Mouse (Mus musculus): ENCODE measurements at regions not wholly inside any gene's neighbourhood (a gene's known extent, or its start where the extent isn't known, plus 50 kb on each side); places are given as distances from the start of the nearest gene placed in this dataset.
A peak's percentile ranks its signal among the peaks of the same experiment; 100 is the strongest.
"Not testable (repeated sequence)": the region's sequence is repeated elsewhere in the genome, so short reads cannot be mapped to it uniquely, and the experiment has no call there.

- no peaks in the 10 kb centered on the region for H3K4me1 ChIP-seq (ENCODE audit: control insufficient read depth, insufficient read depth, low read length)
- 90% methylated on average over 3 of the region's 3 CpGs for WGBS
- H3K27me3 ChIP-seq (ENCODE audit: control insufficient read depth, insufficient read depth, low read length) = no peaks in the 10 kb centered on the region
- no peak overlapping the region for H3K4me2 ChIP-seq (ENCODE audit: low read depth, low read length)
- no peak overlapping the region for H3K9ac ChIP-seq (ENCODE audit: low read length)
- no peaks in the 10 kb centered on the region for H3K36me3 ChIP-seq (ENCODE audit: control insufficient read depth, insufficient read depth, low read length)
- H3K4me3 ChIP-seq (replicated peaks; ENCODE audit: low read length) = no peak overlapping the region
- H3K27ac ChIP-seq (ENCODE audit: low read length) = no peak overlapping the region
- no peaks in the 10 kb centered on the region for H3K9me3 ChIP-seq (replicated peaks; ENCODE audit: control insufficient read depth, low read length)
- no peak for ATAC-seq (ENCODE audit: insufficient read depth, low FRiP score)
These were observed 211.0 kb upstream of the Pfkp start for GRCm38 (mm10) chr13:6859551-6859950.

GRCm38 (mm10) chr13:6855199-6856148 lies 206.9 kb upstream of the Pfkp start:
- no peak overlapping the region for H3K4me3 ChIP-seq (replicated peaks; ENCODE audit: low read length)
- no peaks in the 10 kb centered on the region for H3K9me3 ChIP-seq (replicated peaks; ENCODE audit: control insufficient read depth, low read length)
- H3K9ac ChIP-seq (ENCODE audit: low read length) = no peak overlapping the region
- H3K27me3 ChIP-seq (ENCODE audit: control insufficient read depth, insufficient read depth, low read length) = no peaks in the 10 kb centered on the region
- no peak overlapping the region for H3K4me2 ChIP-seq (ENCODE audit: low read depth, low read length)
- WGBS = 44% methylated on average over 10 of the region's 10 CpGs
- peak; percentile 29; the same call in 1 of the 2 replicates for ATAC-seq (ENCODE audit: insufficient read depth, low FRiP score)
- no peak overlapping the region for H3K27ac ChIP-seq (ENCODE audit: low read length)
- no peaks in the 10 kb centered on the region for H3K36me3 ChIP-seq (ENCODE audit: control insufficient read depth, insufficient read depth, low read length)
- no peaks in the 10 kb centered on the region for H3K4me1 ChIP-seq (ENCODE audit: control insufficient read depth, insufficient read depth, low read length)

- Histone ChIP-seq H3K4me3 (replicated peaks; ENCODE audit: low read length) (no peak overlapping the region), H3K36me3 (ENCODE audit: control insufficient read depth, insufficient read depth, low read length) (no peaks in the 10 kb centered on the region), H3K4me1 (ENCODE audit: control insufficient read depth, insufficient read depth, low read length) (no peaks in the 10 kb centered on the region), H3K4me2 (ENCODE audit: low read depth, low read length) (no peak overlapping the region), H3K27me3 (ENCODE audit: control insufficient read depth, insufficient read depth, low read length) (no peaks in the 10 kb centered on the region), H3K27ac (ENCODE audit: low read length) (no peak overlapping the region), H3K9ac (ENCODE audit: low read length) (no peak overlapping the region), H3K9me3 (replicated peaks; ENCODE audit: control insufficient read depth, low read length) (no peaks in the 10 kb centered on the region)
- 81% methylated on average over 5 of the region's 5 CpGs for WGBS
- no peak for ATAC-seq (ENCODE audit: insufficient read depth, low FRiP score)
These were observed 188.9 kb upstream of the Pfkp start for GRCm38 (mm10) chr13:6837446-6837845.

- Histone ChIP-seq H3K9me3 (replicated peaks; ENCODE audit: control insufficient read depth, low read length) (no peaks in the 10 kb centered on the region), H3K9ac (ENCODE audit: low read length) (no peak overlapping the region), H3K36me3 (ENCODE audit: control insufficient read depth, insufficient read depth, low read length) (no peaks in the 10 kb centered on the region), H3K4me3 (replicated peaks; ENCODE audit: low read length) (no peak overlapping the region), H3K4me2 (ENCODE audit: low read depth, low read length) (no peak overlapping the region), H3K27me3 (ENCODE audit: control insufficient read depth, insufficient read depth, low read length) (no peaks in the 10 kb centered on the region), H3K4me1 (ENCODE audit: control insufficient read depth, insufficient read depth, low read length) (no peaks in the 10 kb centered on the region), H3K27ac (ENCODE audit: low read length) (no peak overlapping the region)
- 0 out of 2 replicates have a peak, but pooled peaks have one; percentile 13 for ATAC-seq (ENCODE audit: insufficient read depth, low FRiP score)
- 33% methylated on average over 1 of the region's 1 CpGs for WGBS
These were observed 188.5 kb upstream of the Pfkp start for GRCm38 (mm10) chr13:6837075-6837422.

GRCm38 (mm10) chr13:6836351-6837074 lies 187.9 kb upstream of the Pfkp start:
- ATAC-seq (ENCODE audit: insufficient read depth, low FRiP score) = 0 out of 2 replicates have a peak, but pooled peaks have one; percentile 53
- H3K4me1 ChIP-seq (ENCODE audit: control insufficient read depth, insufficient read depth, low read length) = no peaks in the 10 kb centered on the region
- WGBS = 47% methylated on average over 6 of the region's 6 CpGs
- no peaks in the 10 kb centered on the region for H3K36me3 ChIP-seq (ENCODE audit: control insufficient read depth, insufficient read depth, low read length)
- no peaks in the 10 kb centered on the region for H3K9me3 ChIP-seq (replicated peaks; ENCODE audit: control insufficient read depth, low read length)
- no peak overlapping the region for H3K9ac ChIP-seq (ENCODE audit: low read length)
- no peak overlapping the region for H3K4me2 ChIP-seq (ENCODE audit: low read depth, low read length)
- H3K27me3 ChIP-seq (ENCODE audit: control insufficient read depth, insufficient read depth, low read length) = no peaks in the 10 kb centered on the region
- H3K27ac ChIP-seq (ENCODE audit: low read length) = no peak overlapping the region
- no peak overlapping the region for H3K4me3 ChIP-seq (replicated peaks; ENCODE audit: low read length)

- no peaks in the 10 kb centered on the region for H3K36me3 ChIP-seq (ENCODE audit: control insufficient read depth, insufficient read depth, low read length)
- no peak overlapping the region for H3K4me2 ChIP-seq (ENCODE audit: low read depth, low read length)
- no peak for ATAC-seq (ENCODE audit: insufficient read depth, low FRiP score)
- no peak overlapping the region for H3K27ac ChIP-seq (ENCODE audit: low read length)
- H3K9me3 ChIP-seq (replicated peaks; ENCODE audit: control insufficient read depth, low read length) = no peaks in the 10 kb centered on the region
- H3K9ac ChIP-seq (ENCODE audit: low read length) = no peak overlapping the region
- no peak overlapping the region for H3K4me3 ChIP-seq (replicated peaks; ENCODE audit: low read length)
- H3K27me3 ChIP-seq (ENCODE audit: control insufficient read depth, insufficient read depth, low read length) = no peaks in the 10 kb centered on the region
- no peaks in the 10 kb centered on the region for H3K4me1 ChIP-seq (ENCODE audit: control insufficient read depth, insufficient read depth, low read length)
- 75% methylated on average over 1 of the region's 1 CpGs for WGBS
These were observed 181.3 kb upstream of the Pfkp start for GRCm38 (mm10) chr13:6829882-6830281.

- 89% methylated on average over 5 of the region's 5 CpGs for WGBS
- H3K4me3 ChIP-seq (replicated peaks; ENCODE audit: low read length) = no peak overlapping the region
- no peak overlapping the region for H3K9ac ChIP-seq (ENCODE audit: low read length)
- H3K36me3 ChIP-seq (ENCODE audit: control insufficient read depth, insufficient read depth, low read length) = no peaks in the 10 kb centered on the region
- H3K27me3 ChIP-seq (ENCODE audit: control insufficient read depth, insufficient read depth, low read length) = no peaks in the 10 kb centered on the region
- no peak for ATAC-seq (ENCODE audit: insufficient read depth, low FRiP score)
- H3K27ac ChIP-seq (ENCODE audit: low read length) = no peak overlapping the region
- no peaks in the 10 kb centered on the region for H3K9me3 ChIP-seq (replicated peaks; ENCODE audit: control insufficient read depth, low read length)
- H3K4me1 ChIP-seq (ENCODE audit: control insufficient read depth, insufficient read depth, low read length) = no peaks in the 10 kb centered on the region
- H3K4me2 ChIP-seq (ENCODE audit: low read depth, low read length) = no peak overlapping the region
These were observed 180.8 kb upstream of the Pfkp start for GRCm38 (mm10) chr13:6829346-6829745.

- not testable (repeated sequence) for H3K4me2 ChIP-seq (ENCODE audit: low read depth, low read length); H3K27ac ChIP-seq (ENCODE audit: low read length); H3K4me3 ChIP-seq (replicated peaks; ENCODE audit: low read length); ATAC-seq (ENCODE audit: insufficient read depth, low FRiP score); H3K4me1 ChIP-seq (ENCODE audit: control insufficient read depth, insufficient read depth, low read length); H3K9ac ChIP-seq (ENCODE audit: low read length); H3K27me3 ChIP-seq (ENCODE audit: control insufficient read depth, insufficient read depth, low read length); H3K9me3 ChIP-seq (replicated peaks; ENCODE audit: control insufficient read depth, low read length); H3K36me3 ChIP-seq (ENCODE audit: control insufficient read depth, insufficient read depth, low read length)
- 82% methylated on average over 8 of the region's 8 CpGs for WGBS
These were observed 180.2 kb upstream of the Pfkp start for GRCm38 (mm10) chr13:6828601-6829330.
